Mouse (Mus musculus): ENCODE data around the gene Hsbp1. TPM values are rescaled to one million over a fixed set of nuclear protein-coding genes. Genes with fewer than 3 reads are reported as not detected.

The Hsbp1 gene
- polyA plus RNA-seq, 1 experiment from 2014 or later: 86.8 TPM

DNA sequence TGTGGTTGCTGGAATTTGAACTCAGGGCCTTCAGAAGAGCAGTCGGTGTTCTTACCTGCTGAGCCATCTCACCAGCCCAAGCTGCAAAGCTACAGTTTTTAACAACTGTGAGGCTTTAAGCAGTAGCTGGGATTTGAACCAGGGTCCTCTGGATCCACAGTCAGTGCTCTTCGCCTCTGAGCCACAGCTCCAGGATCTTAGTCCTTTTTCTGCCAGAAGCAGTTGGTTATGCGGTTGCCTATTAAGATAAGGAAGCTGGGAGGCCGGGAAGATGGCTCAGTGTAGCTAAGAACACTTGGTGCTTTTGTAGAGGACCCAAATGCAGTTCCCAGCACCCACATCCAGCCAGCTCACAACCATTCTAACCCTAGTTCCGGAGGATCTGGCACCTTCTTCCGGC is 42.7 kb downstream of the Hsbp1 start:
- no peak overlapping the region for H3K27ac ChIP-seq
- H3K36me3 ChIP-seq: no peaks in the 10 kb centered on the region
- WGBS (ENCODE audit: insufficient replicate concordance): 53% methylated on average over 6 of the region's 6 CpGs
- peaks cover 2% of the 10 kb centered on the region; the same call in 1 of the 2 replicates for H3K27me3 ChIP-seq
- no peak for ATAC-seq (ENCODE audit: low read depth)
- H3K9me3 ChIP-seq (replicated peaks): no peaks in the 10 kb centered on the region
- no peak overlapping the region for H3K4me3 ChIP-seq (replicated peaks)
- no peak for DNase-seq
- H3K4me2 ChIP-seq: no peak overlapping the region
- H3K4me1 ChIP-seq (replicated peaks): no peaks in the 10 kb centered on the region
- H3K9ac ChIP-seq: no peak overlapping the region

- Histone ChIP-seq H3K4me2 (peak overlapping the region; percentile 99), H3K27ac (no peak overlapping the region), H3K36me3 (no peaks in the 10 kb centered on the region), H3K4me3 (replicated peaks) (peak overlapping the region; percentile 79), H3K9ac (peak overlapping the region; percentile 85), H3K4me1 (replicated peaks) (peaks cover 32% of the 10 kb centered on the region), H3K9me3 (replicated peaks) (no peaks in the 10 kb centered on the region), H3K27me3 (no peaks in the 10 kb centered on the region)
- peak; percentile 1; the same call in 1 of the 2 replicates for ATAC-seq (ENCODE audit: low read depth)
- 67% methylated on average over 9 of the region's 9 CpGs for WGBS (ENCODE audit: insufficient replicate concordance)
- DNase-seq: no peak
Observed at GRCm38 (mm10) chr8:119394097-119394496, 49.8 kb downstream of the Hsbp1 start.

DNA sequence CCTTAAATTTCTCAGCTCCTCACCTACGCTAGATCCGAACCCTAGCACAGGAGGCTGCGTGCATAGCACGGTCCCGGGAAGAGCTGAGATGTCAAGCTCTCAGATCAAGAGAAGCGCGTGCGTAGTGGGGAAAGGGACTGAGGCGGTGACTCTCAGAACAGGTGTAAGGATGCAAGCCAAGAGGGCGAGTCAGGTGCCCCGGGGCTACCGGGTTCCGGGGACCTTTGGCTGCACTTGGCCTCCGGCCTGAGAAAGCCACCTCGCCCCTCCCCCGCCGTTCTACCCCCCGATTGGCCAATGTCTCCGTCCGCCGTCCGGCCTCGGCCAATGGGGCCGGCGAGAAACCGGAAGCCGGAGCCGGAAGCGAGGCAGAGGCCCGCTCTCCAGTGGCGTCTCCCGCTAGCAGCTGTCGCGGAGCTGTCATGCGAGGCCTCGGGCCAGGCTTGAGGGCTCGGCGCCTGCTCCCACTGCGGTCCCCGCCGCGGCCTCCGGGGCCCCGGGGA is 50.3 kb downstream of the Hsbp1 start, which contains the start of gene Mlycd:
Mlycd (plus strand) TSS at position 355 of the 503 bp plus-strand sequence.
- Histone ChIP-seq H3K27me3 (no peaks in the 10 kb centered on the region), H3K27ac (peak within 1 kb of the TSS; percentile 71), H3K9ac (peak within 1 kb of the TSS; percentile 85), H3K4me2 (peak within 1 kb of the TSS; percentile 99), H3K9me3 (replicated peaks) (no peaks in the 10 kb centered on the region), H3K4me3 (replicated peaks) (peak within 1 kb of the TSS; percentile 79), H3K36me3 (no peaks in the 10 kb centered on the region), H3K4me1 (replicated peaks) (peaks cover 32% of the 10 kb centered on the region)
- 2% methylated on average over 44 of the region's 44 CpGs for WGBS (ENCODE audit: insufficient replicate concordance)
- peak; percentile 81 for DNase-seq
- ATAC-seq (ENCODE audit: low read depth): peak; percentile 91

DNA sequence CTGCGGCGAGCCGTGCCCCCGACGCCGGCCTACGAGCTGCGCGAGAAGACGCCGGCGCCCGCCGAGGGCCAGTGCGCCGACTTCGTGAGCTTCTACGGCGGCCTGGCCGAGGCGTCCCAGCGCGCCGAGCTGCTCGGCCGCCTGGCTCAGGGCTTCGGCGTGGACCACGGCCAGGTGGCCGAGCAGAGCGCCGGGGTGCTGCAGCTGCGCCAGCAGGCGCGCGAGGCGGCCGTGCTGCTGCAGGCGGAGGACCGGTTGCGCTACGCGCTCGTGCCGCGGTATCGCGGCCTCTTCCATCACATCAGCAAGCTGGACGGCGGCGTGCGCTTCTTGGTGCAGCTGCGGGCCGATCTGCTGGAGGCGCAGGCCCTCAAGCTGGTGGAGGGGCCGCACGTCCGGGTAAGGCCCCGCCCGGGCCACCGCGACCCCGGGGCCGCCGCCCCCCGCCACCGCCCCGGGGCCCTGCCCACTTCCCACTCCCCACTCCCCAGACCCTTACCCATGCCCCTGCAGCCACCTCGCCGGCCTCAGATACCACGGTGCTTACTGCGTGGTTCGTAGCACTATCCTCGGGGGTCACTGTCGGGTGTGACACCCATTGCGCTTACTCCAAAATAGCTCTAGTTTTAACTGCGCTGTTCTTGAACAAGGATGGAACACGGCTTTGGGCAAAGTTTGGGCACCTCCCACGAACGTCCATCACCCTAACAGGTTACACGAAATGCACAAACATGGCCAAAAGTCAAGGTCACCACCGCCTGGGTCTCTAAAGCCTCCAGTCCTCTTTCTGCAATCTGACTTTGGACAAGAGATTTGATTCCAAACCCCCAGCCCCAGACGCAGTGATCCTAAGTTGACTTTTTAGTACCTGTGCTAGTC is 51.0 kb downstream of the Hsbp1 start:
- peak overlapping the region; percentile 71 for H3K27ac ChIP-seq
- ATAC-seq (ENCODE audit: low read depth): peak; percentile 36
- H3K36me3 ChIP-seq: no peaks in the 10 kb centered on the region
- 8% methylated on average over 54 of the region's 83 CpGs for WGBS (ENCODE audit: insufficient replicate concordance)
- H3K4me1 ChIP-seq (replicated peaks): peaks cover 34% of the 10 kb centered on the region
- H3K4me2 ChIP-seq: peak overlapping the region; percentile 99
- H3K4me3 ChIP-seq (replicated peaks): peak overlapping the region; percentile 79
- peak overlapping the region; percentile 85 for H3K9ac ChIP-seq
- H3K27me3 ChIP-seq: no peaks in the 10 kb centered on the region
- no peaks in the 10 kb centered on the region for H3K9me3 ChIP-seq (replicated peaks)
- peak; percentile 17 for DNase-seq

Other genes starting within 250 kb of the Hsbp1 start
- 7.3 and 7.7 TPM in 2 replicates for gene Mlycd, start 50.4 kb downstream of the Hsbp1 start, polyA plus RNA-seq (2015; fragmentation: Nextera tagmentation; extraction: Ambion mirVana)
- gene Osgin1, start 89.6 kb downstream of the Hsbp1 start, polyA plus RNA-seq (2015; fragmentation: Nextera tagmentation; extraction: Ambion mirVana): 13.0 and 14.8 TPM in 2 replicates
- gene Necab2, start 102.2 kb downstream of the Hsbp1 start, polyA plus RNA-seq (2015; fragmentation: Nextera tagmentation; extraction: Ambion mirVana): 0.05 TPM in 1 of 2 replicates, not detected in the other
- not detected in 2 replicates for gene Slc38a8, start 157.2 kb downstream of the Hsbp1 start, polyA plus RNA-seq (2015; fragmentation: Nextera tagmentation; extraction: Ambion mirVana)
- gene Mbtps1, start 214.2 kb downstream of the Hsbp1 start, polyA plus RNA-seq (2015; fragmentation: Nextera tagmentation; extraction: Ambion mirVana): 27.7 and 32.1 TPM in 2 replicates
- 18.5 and 19.8 TPM in 2 replicates for gene Hsdl1, start 230.7 kb downstream of the Hsbp1 start, polyA plus RNA-seq (2015; fragmentation: Nextera tagmentation; extraction: Ambion mirVana)
- gene Dnaaf1, start 230.7 kb downstream of the Hsbp1 start, polyA plus RNA-seq (2015; fragmentation: Nextera tagmentation; extraction: Ambion mirVana): 0.05 and 0.07 TPM in 2 replicates